Mouse (Mus musculus) neural tube, embryonic 14.5 days (tissue): ENCODE results near the gene Atrnl1. TPM values are rescaled to one million over a fixed set of nuclear protein-coding genes. Genes with fewer than 3 reads are reported as not detected.

Experiments
- ATAC-seq: fragments of 200-750 bp; cut with Nextera tagmentation; 2 replicates; pipeline ENCODE4 v1.8.0; 2017; ENCODE audit warnings: low read depth, mild to moderate bottlenecking, moderate TSS enrichment, moderate library complexity
- H3K27ac ChIP-seq: fragments of 300-500 bp; sonication (generic); 2 replicates; pipeline ENCODE4 v1.5.1; 2014; ENCODE audit warnings: low read depth, mild to moderate bottlenecking, control low read depth, low read length, moderate library complexity, mixed read lengths
- H3K27me3 ChIP-seq: fragments of 300-500 bp; sonication (generic); 2 replicates; pipeline ENCODE4 v1.6.1; 2014; ENCODE audit warnings: low read length; ENCODE audit not compliant: control insufficient read depth, insufficient read depth
- H3K36me3 ChIP-seq: fragments of 300-500 bp; sonication (generic); 2 replicates; pipeline ENCODE4 v1.6.1; 2014; ENCODE audit warnings: low read length, mixed read lengths; ENCODE audit not compliant: control insufficient read depth, insufficient read depth
- H3K4me1 ChIP-seq: fragments of 300-500 bp; sonication (generic); 2 replicates; pipeline ENCODE4 v1.6.1; 2014; ENCODE audit warnings: low read length; ENCODE audit not compliant: control insufficient read depth, insufficient read depth
- H3K4me2 ChIP-seq: fragments of 300-500 bp; sonication (generic); 2 replicates; pipeline ENCODE4 v1.6.1; 2014; ENCODE audit warnings: mild to moderate bottlenecking, low read depth, low read length, control low read depth
- H3K4me3 ChIP-seq: fragments of 300-500 bp; sonication (generic); 2 replicates; pipeline ENCODE4 v1.5.1; 2014; ENCODE audit warnings: low read depth, low read length, control low read depth, mixed read lengths
- H3K9ac ChIP-seq: fragments of 300-500 bp; sonication (generic); replicated peaks from 2 replicates; pipeline ENCODE4 v1.6.1; 2014; ENCODE audit warnings: low read depth, mild to moderate bottlenecking, control low read depth, low read length, mixed read lengths
- H3K9me3 ChIP-seq: fragments of 300-500 bp; sonication (generic); 2 replicates; pipeline ENCODE4 v1.6.1; 2016; ENCODE audit warnings: low read length; ENCODE audit not compliant: control insufficient read depth
- WGBS: fragments of 180-500 bp; shearing (Covaris S2); extraction: QIAGEN DNeasy Blood & Tissue Kit; methylation state at CpG from one replicate; pipeline ENCODE4 v1.1.7; 2014; 5-methylcytosine and 5-hydroxymethylcytosine counted together
- polyA plus RNA-seq: library from polyadenylated mRNA; unstranded; fragments of >200 nt; fragmentation: Nextera tagmentation; extraction: Ambion mirVana; gene quantifications from 2 replicates; pipeline ENCODE4 v1.2.1, GENCODE M21; 2014

Atrnl1 gene
- polyA plus RNA-seq, 1 experiment from 2014 or later, result 8.6 TPM

GRCm38 (mm10) chr19:57963874-57964273 is 353.0 kb downstream of the Atrnl1 start:
- Histone ChIP-seq H3K27me3 (no peaks in the 10 kb centered on the region), H3K9ac (no peak overlapping the region), H3K9me3 (no peaks in the 10 kb centered on the region), H3K27ac (no peak overlapping the region), H3K36me3 (no peaks in the 10 kb centered on the region), H3K4me3 (no peak overlapping the region), H3K4me2 (no peak overlapping the region), H3K4me1 (no peaks in the 10 kb centered on the region)
- no peak for ATAC-seq
- 86% methylated on average over 6 of the region's 6 CpGs for WGBS

- no peak overlapping the region for H3K4me3 ChIP-seq
- H3K27ac ChIP-seq, result no peak overlapping the region
- no peak for ATAC-seq
- WGBS, result 92% methylated on average over 7 of the region's 7 CpGs
- H3K9me3 ChIP-seq, result no peaks in the 10 kb centered on the region
- no peaks in the 10 kb centered on the region for H3K4me1 ChIP-seq
- H3K9ac ChIP-seq, result no peak overlapping the region
- no peak overlapping the region for H3K4me2 ChIP-seq
- no peaks in the 10 kb centered on the region for H3K36me3 ChIP-seq
- no peaks in the 10 kb centered on the region for H3K27me3 ChIP-seq
Observed at GRCm38 (mm10) chr19:57969766-57970165, 358.9 kb downstream of the Atrnl1 start.

GRCm38 (mm10) chr19:57970342-57970895 is 359.6 kb downstream of the Atrnl1 start:
- H3K4me1 ChIP-seq, result no peaks in the 10 kb centered on the region
- WGBS, result 90% methylated on average over 13 of the region's 13 CpGs
- H3K9ac ChIP-seq, result no peak overlapping the region
- no peaks in the 10 kb centered on the region for H3K9me3 ChIP-seq
- no peak overlapping the region for H3K4me3 ChIP-seq
- no peaks in the 10 kb centered on the region for H3K36me3 ChIP-seq
- H3K4me2 ChIP-seq, result no peak overlapping the region
- H3K27ac ChIP-seq, result no peak overlapping the region
- H3K27me3 ChIP-seq, result no peaks in the 10 kb centered on the region
- no peak for ATAC-seq

GRCm38 (mm10) chr19:57975201-57975600 is 364.4 kb downstream of the Atrnl1 start:
- 79% methylated on average over 6 of the region's 6 CpGs for WGBS
- ATAC-seq, result no peak
- no peak overlapping the region for H3K4me3 ChIP-seq
- no peak overlapping the region for H3K9ac ChIP-seq
- H3K27ac ChIP-seq, result no peak overlapping the region
- H3K36me3 ChIP-seq, result no peaks in the 10 kb centered on the region
- H3K27me3 ChIP-seq, result no peaks in the 10 kb centered on the region
- no peak overlapping the region for H3K4me2 ChIP-seq
- no peaks in the 10 kb centered on the region for H3K4me1 ChIP-seq
- H3K9me3 ChIP-seq, result no peaks in the 10 kb centered on the region

GRCm38 (mm10) chr19:57985918-57986900 is 375.4 kb downstream of the Atrnl1 start:
- Histone ChIP-seq H3K4me1 (0 out of 2 replicates have a peak, but pooled peaks cover 5% of the 10 kb centered on the region), H3K36me3 (no peaks in the 10 kb centered on the region), H3K9me3 (no peaks in the 10 kb centered on the region), H3K27me3 (no peaks in the 10 kb centered on the region), H3K4me3 (no peak overlapping the region), H3K9ac (no peak overlapping the region), H3K27ac (no peak overlapping the region), H3K4me2 (no peak overlapping the region)
- 42% methylated on average over 21 of the region's 21 CpGs for WGBS
- ATAC-seq, result peak; percentile 44; the same call in 1 of the 2 replicates

- Histone ChIP-seq H3K4me3 (no peak overlapping the region), H3K27me3 (no peaks in the 10 kb centered on the region), H3K9me3 (no peaks in the 10 kb centered on the region), H3K4me1 (0 out of 2 replicates have a peak, but pooled peaks cover 5% of the 10 kb centered on the region), H3K27ac (no peak overlapping the region), H3K9ac (no peak overlapping the region), H3K4me2 (no peak overlapping the region), H3K36me3 (no peaks in the 10 kb centered on the region)
- no peak for ATAC-seq
- WGBS, result 64% methylated on average over 17 of the region's 17 CpGs
Observed at GRCm38 (mm10) chr19:57987696-57988393, 377.0 kb downstream of the Atrnl1 start.

GRCm38 (mm10) chr19:57988559-57989093 is 377.8 kb downstream of the Atrnl1 start:
- Histone ChIP-seq H3K27me3 (no peaks in the 10 kb centered on the region), H3K4me3 (no peak overlapping the region), H3K36me3 (no peaks in the 10 kb centered on the region), H3K4me2 (no peak overlapping the region), H3K4me1 (0 out of 2 replicates have a peak, but pooled peaks cover 5% of the 10 kb centered on the region), H3K27ac (no peak overlapping the region), H3K9ac (no peak overlapping the region), H3K9me3 (no peaks in the 10 kb centered on the region)
- ATAC-seq, result no peak
- 73% methylated on average over 10 of the region's 10 CpGs for WGBS

GRCm38 (mm10) chr19:57991099-57991760 is 380.4 kb downstream of the Atrnl1 start:
- H3K4me2 ChIP-seq, result no peak overlapping the region
- no peak overlapping the region for H3K9ac ChIP-seq
- no peak overlapping the region for H3K4me3 ChIP-seq
- H3K36me3 ChIP-seq, result no peaks in the 10 kb centered on the region
- no peak overlapping the region for H3K27ac ChIP-seq
- WGBS, result 62% methylated on average over 14 of the region's 14 CpGs
- H3K4me1 ChIP-seq, result 0 out of 2 replicates have a peak, but pooled peaks cover 5% of the 10 kb centered on the region
- ATAC-seq, result no peak
- H3K9me3 ChIP-seq, result no peaks in the 10 kb centered on the region
- no peaks in the 10 kb centered on the region for H3K27me3 ChIP-seq
